Mouse (Mus musculus) A20 (cell line): ENCODE results near the gene Tbxas1.

Source experiments
- DNase-seq: peaks from one replicate; pipeline ENCODE4 v3.0.0-alpha.2; 2011; ENCODE audit warnings: low read depth, low spot score

Tbxas1 gene

GRCm38 (mm10) chr6:38892017-38892416 lies 16.8 kb downstream of the Tbxas1 start:
- no peak for DNase-seq

- no peak for DNase-seq
These were observed 18.4 kb downstream of the Tbxas1 start for GRCm38 (mm10) chr6:38893615-38894014.

- DNase-seq: no peak
These were observed 24.9 kb downstream of the Tbxas1 start for GRCm38 (mm10) chr6:38900073-38900472.

- DNase-seq: no peak
These were observed 25.4 kb downstream of the Tbxas1 start for GRCm38 (mm10) chr6:38900479-38901126.

GRCm38 (mm10) chr6:38901152-38901551 lies 25.9 kb downstream of the Tbxas1 start:
- DNase-seq: no peak

GRCm38 (mm10) chr6:38901636-38902035 lies 26.4 kb downstream of the Tbxas1 start:
- no peak for DNase-seq

- no peak for DNase-seq
These were observed 27.7 kb downstream of the Tbxas1 start for GRCm38 (mm10) chr6:38902820-38903439.

- no peak for DNase-seq
These were observed 30.8 kb downstream of the Tbxas1 start for GRCm38 (mm10) chr6:38906005-38906404.

- no peak for DNase-seq
These were observed 33.2 kb downstream of the Tbxas1 start for GRCm38 (mm10) chr6:38908401-38908800.

GRCm38 (mm10) chr6:38910828-38911559 lies 35.8 kb downstream of the Tbxas1 start:
- peak; percentile 72 for DNase-seq

- no peak for DNase-seq
These were observed 37.0 kb downstream of the Tbxas1 start for GRCm38 (mm10) chr6:38912121-38912660.

- no peak for DNase-seq
These were observed 37.6 kb downstream of the Tbxas1 start for GRCm38 (mm10) chr6:38912845-38913244.

GRCm38 (mm10) chr6:38913386-38914042 lies 38.3 kb downstream of the Tbxas1 start:
- DNase-seq: no peak

GRCm38 (mm10) chr6:38914181-38914580 lies 39.0 kb downstream of the Tbxas1 start:
- DNase-seq: no peak

GRCm38 (mm10) chr6:38915776-38916175 lies 40.6 kb downstream of the Tbxas1 start:
- DNase-seq: no peak

- no peak for DNase-seq
These were observed 41.4 kb downstream of the Tbxas1 start for GRCm38 (mm10) chr6:38916571-38916970.

GRCm38 (mm10) chr6:38917415-38917814 lies 42.2 kb downstream of the Tbxas1 start:
- no peak for DNase-seq

- no peak for DNase-seq
These were observed 43.5 kb downstream of the Tbxas1 start for GRCm38 (mm10) chr6:38918728-38919127.

GRCm38 (mm10) chr6:38919135-38919740 lies 44.0 kb downstream of the Tbxas1 start:
- DNase-seq: no peak

GRCm38 (mm10) chr6:38920141-38920540 lies 44.9 kb downstream of the Tbxas1 start:
- DNase-seq: no peak

- DNase-seq: no peak
These were observed 46.0 kb downstream of the Tbxas1 start for GRCm38 (mm10) chr6:38921095-38921809.
